Mouse (Mus musculus) MN1 (cell line): ENCODE results near the gene Nkd2.

Source experiments
- DNase-seq: peaks from one replicate; pipeline ENCODE4 v3.0.0-alpha.2; 2016; ENCODE audit warnings: low spot score

Nkd2 gene

DNA sequence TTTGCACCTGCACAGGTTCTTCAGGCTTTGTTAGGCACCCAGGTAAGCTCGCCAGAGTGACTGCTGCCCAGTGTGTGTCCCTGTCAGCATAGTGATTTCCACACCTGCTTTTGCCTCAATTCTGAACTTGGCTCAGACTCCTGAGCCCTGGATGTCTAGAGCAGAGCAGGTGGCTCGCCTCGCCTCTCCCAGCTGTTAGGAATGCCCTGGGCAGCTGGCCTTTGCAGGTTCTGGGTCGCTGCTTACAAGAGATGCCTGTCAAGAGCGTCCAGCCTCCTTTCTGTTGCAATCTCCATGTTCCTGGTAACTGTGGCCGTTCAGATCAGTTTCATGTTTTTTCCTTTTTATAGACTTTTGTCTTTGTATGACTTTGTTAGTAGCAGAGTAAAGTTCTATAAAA is 31.1 kb downstream of the Nkd2 start:
- no peak for DNase-seq

- no peak for DNase-seq
Observed at GRCm38 (mm10) chr13:73814181-73814580, 33.2 kb downstream of the Nkd2 start.

- no peak for DNase-seq
Observed at GRCm38 (mm10) chr13:73812936-73813335, 34.5 kb downstream of the Nkd2 start.

DNA sequence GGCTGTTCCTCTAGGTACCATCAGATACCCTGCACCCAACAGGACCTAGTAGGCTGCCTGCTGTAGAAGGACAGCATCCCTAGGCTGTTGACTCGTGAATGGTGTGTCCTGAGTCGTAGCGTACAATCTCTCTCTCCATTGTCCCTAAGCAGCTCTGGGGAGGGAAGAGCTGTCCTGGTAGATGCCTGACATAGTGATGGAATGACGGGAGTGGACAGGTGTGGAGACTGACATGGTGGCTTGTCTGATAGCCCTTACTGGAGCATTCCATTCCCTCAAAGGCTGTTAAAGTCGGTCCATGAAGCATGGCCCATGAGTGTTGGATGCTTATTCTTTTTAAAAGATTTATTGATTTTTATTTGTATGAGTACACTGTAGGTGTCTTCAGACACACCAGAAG is 42.5 kb downstream of the Nkd2 start:
- DNase-seq, result no peak

GRCm38 (mm10) chr13:73803450-73804178 is 43.8 kb downstream of the Nkd2 start:
- DNase-seq, result no peak

GRCm38 (mm10) chr13:73799110-73799509 is 48.3 kb downstream of the Nkd2 start:
- DNase-seq, result no peak

GRCm38 (mm10) chr13:73793171-73793570 is 54.3 kb downstream of the Nkd2 start:
- no peak for DNase-seq

- no peak for DNase-seq
Observed at GRCm38 (mm10) chr13:73792176-73792575, 55.3 kb downstream of the Nkd2 start.

- DNase-seq, result no peak
Observed at GRCm38 (mm10) chr13:73782486-73782885, 64.9 kb downstream of the Nkd2 start.

- no peak for DNase-seq
Observed at GRCm38 (mm10) chr13:73777578-73777977, 69.9 kb downstream of the Nkd2 start.

GRCm38 (mm10) chr13:73775786-73776185 is 71.6 kb downstream of the Nkd2 start:
- DNase-seq, result no peak

GRCm38 (mm10) chr13:73773519-73774205 is 73.8 kb downstream of the Nkd2 start:
- DNase-seq, result peak; percentile 9

- DNase-seq, result no peak
Observed at GRCm38 (mm10) chr13:73772655-73773054, 74.8 kb downstream of the Nkd2 start.

GRCm38 (mm10) chr13:73771131-73771530 is 76.3 kb downstream of the Nkd2 start:
- DNase-seq, result no peak

DNA sequence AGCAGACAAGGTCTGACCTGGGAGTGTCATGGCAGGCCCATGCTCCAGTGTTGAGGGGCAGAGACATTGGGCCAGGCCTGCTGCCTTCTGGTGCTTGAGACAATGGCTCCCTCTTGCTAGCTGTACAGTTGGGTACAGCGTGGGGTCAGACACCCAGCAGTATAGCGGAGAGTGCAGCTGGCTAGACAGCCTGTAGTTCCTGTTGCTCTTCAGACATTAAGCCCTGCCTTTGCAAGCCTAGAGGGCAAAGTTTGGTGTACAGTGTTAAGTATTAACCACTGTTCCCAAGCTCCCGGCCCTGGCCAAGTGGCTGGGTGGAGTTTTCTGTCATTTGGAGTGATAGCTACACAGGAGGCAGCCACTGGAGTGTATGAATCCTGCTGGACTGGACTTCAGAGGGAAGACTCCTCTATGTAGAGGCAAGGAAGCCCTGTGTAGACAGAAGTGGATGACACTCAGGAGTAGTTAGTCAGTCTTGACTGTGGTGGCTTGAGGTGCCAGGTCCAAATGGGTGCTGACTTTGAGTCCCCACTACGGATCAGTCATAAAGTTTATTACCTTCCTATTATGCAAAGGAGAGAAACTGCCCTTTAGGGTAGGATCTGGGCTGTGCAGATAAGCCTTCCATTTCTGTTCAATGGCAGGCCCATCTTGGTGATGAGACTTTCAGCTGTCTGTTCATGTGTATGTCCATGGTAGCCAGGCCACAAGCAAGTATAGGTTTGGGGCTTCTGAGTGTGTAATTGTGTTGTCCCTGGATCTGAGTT is 77.3 kb downstream of the Nkd2 start:
- no peak for DNase-seq
